Mouse (Mus musculus) forebrain, postnatal 0 days (tissue): ENCODE measurements around the gene Galntl5. TPM values are rescaled to one million over a fixed set of nuclear protein-coding genes. Genes with fewer than 3 reads are reported as not detected.
"Not testable (repeated sequence)": the region's sequence is repeated elsewhere in the genome, so short reads cannot be mapped to it uniquely, and the experiment has no call there.

Source experiments
- ATAC-seq: fragments of 200-750 bp; cut with Nextera tagmentation; 2 replicates; pipeline ENCODE4 v1.8.0; 2017; ENCODE audit warnings: mild to moderate bottlenecking, moderate library complexity
- DNase-seq: peaks from one replicate; pipeline ENCODE4 v3.0.0-alpha.2; 2015
- H3K27ac ChIP-seq: fragments of 300-500 bp; sonication (generic); 2 replicates; pipeline ENCODE4 v1.5.1; 2014; ENCODE audit warnings: low read depth, mild to moderate bottlenecking, antibody characterized with exemption, low read length, moderate library complexity, mixed read lengths
- H3K27me3 ChIP-seq: fragments of 300-500 bp; sonication (generic); 2 replicates; pipeline ENCODE4 v1.6.1; 2014; ENCODE audit warnings: mild to moderate bottlenecking, low read length, mixed read lengths; ENCODE audit not compliant: insufficient read depth
- H3K36me3 ChIP-seq: fragments of 300-500 bp; sonication (generic); 2 replicates; pipeline ENCODE4 v1.6.1; 2014; ENCODE audit warnings: mild to moderate bottlenecking, moderate library complexity; ENCODE audit not compliant: insufficient read depth
- H3K4me1 ChIP-seq: fragments of 300-500 bp; sonication (generic); 2 replicates; pipeline ENCODE4 v1.6.1; 2014; ENCODE audit warnings: antibody characterized with exemption; ENCODE audit not compliant: insufficient read depth
- H3K4me2 ChIP-seq: fragments of 300-500 bp; sonication (generic); 2 replicates; pipeline ENCODE4 v1.6.1; 2014; ENCODE audit warnings: low read depth, mild to moderate bottlenecking, moderate library complexity
- H3K4me3 ChIP-seq: fragments of 300-500 bp; sonication (generic); 2 replicates; pipeline ENCODE4 v1.5.1; 2014; ENCODE audit warnings: low read depth, low read length, mixed read lengths
- H3K9ac ChIP-seq: fragments of 300-500 bp; sonication (generic); 2 replicates; pipeline ENCODE4 v1.6.1; 2014; ENCODE audit warnings: mild to moderate bottlenecking
- H3K9me3 ChIP-seq: fragments of 300-500 bp; sonication (generic); 2 replicates; pipeline ENCODE4 v1.6.1; 2016; ENCODE audit warnings: low read length
- CTCF ChIP-seq: sonication (generic); IDR thresholded peaks from 2 replicates; pipeline ENCODE4 v1.5.1; 2016; ENCODE audit warnings: antibody characterized with exemption, control low read depth, low read depth
- WGBS: fragments of 180-500 bp; shearing (Covaris S2); extraction: QIAGEN DNeasy Blood & Tissue Kit; methylation state at CpG from one replicate; pipeline ENCODE4 v1.1.7; 2014; 5-methylcytosine and 5-hydroxymethylcytosine counted together
- polyA plus RNA-seq: library from polyadenylated mRNA; unstranded; fragments of >200 nt; fragmentation: Nextera tagmentation; extraction: Ambion mirVana; gene quantifications from 2 replicates; pipeline ENCODE4 v1.2.1, GENCODE M21; 2015
- total RNA-seq: library from RNA; depleted of rRNA; stranded (reverse); fragments of >200 nt; gene quantifications from 2 replicates; pipeline ENCODE4 v1.2.3, GENCODE M21; 2014

Galntl5 gene
- total and polyA plus RNA-seq, 2 experiments from 2014 or later = not detected

- no peaks in the 10 kb centered on the region for H3K4me1 ChIP-seq
- WGBS = 89% methylated on average over 4 of the region's 4 CpGs
- no peaks in the 10 kb centered on the region for H3K36me3 ChIP-seq
- no peak overlapping the region for H3K4me2 ChIP-seq
- H3K27me3 ChIP-seq = no peaks in the 10 kb centered on the region
- no peak for ATAC-seq
- TF ChIP-seq CTCF = no peak
- no peak overlapping the region for H3K27ac ChIP-seq
- no peak for DNase-seq
- no peak overlapping the region for H3K9ac ChIP-seq
- H3K4me3 ChIP-seq = no peak overlapping the region
- H3K9me3 ChIP-seq = no peaks in the 10 kb centered on the region
These were observed 14.6 kb upstream of the Galntl5 start for GRCm38 (mm10) chr5:25166665-25167064.

- 94% methylated on average over 5 of the region's 5 CpGs for WGBS
- not testable (repeated sequence) for H3K4me3 ChIP-seq, H3K4me2 ChIP-seq, H3K27ac ChIP-seq, H3K4me1 ChIP-seq, DNase-seq, H3K27me3 ChIP-seq, ATAC-seq, H3K9me3 ChIP-seq, H3K36me3 ChIP-seq, H3K9ac ChIP-seq
These were observed 3.3 kb upstream of the Galntl5 start for GRCm38 (mm10) chr5:25177937-25178336.

GRCm38 (mm10) chr5:25178543-25178942 is 2.7 kb upstream of the Galntl5 start:
- H3K4me1 ChIP-seq, H3K4me3 ChIP-seq, H3K9ac ChIP-seq, H3K9me3 ChIP-seq, ATAC-seq, H3K36me3 ChIP-seq, DNase-seq, H3K27me3 ChIP-seq, H3K27ac ChIP-seq, H3K4me2 ChIP-seq: not testable (repeated sequence)
- 89% methylated on average over 4 of the region's 4 CpGs for WGBS

- no peak overlapping the region for H3K4me2 ChIP-seq
- H3K27ac ChIP-seq = no peak overlapping the region
- H3K4me1 ChIP-seq = no peaks in the 10 kb centered on the region
- H3K36me3 ChIP-seq = no peaks in the 10 kb centered on the region
- H3K9ac ChIP-seq = no peak overlapping the region
- no peaks in the 10 kb centered on the region for H3K27me3 ChIP-seq
- 91% methylated on average over 4 of the region's 4 CpGs for WGBS
- no peaks in the 10 kb centered on the region for H3K9me3 ChIP-seq
- DNase-seq (no peak), ATAC-seq (no peak)
- 0 out of 2 replicates have a peak, but pooled peaks have one; percentile 6 for TF ChIP-seq CTCF
- H3K4me3 ChIP-seq = no peak overlapping the region
These were observed 2.0 kb upstream of the Galntl5 start for GRCm38 (mm10) chr5:25179284-25179683.

GRCm38 (mm10) chr5:25179936-25180488 is 1.2 kb upstream of the Galntl5 start:
- no peak for TF ChIP-seq CTCF
- DNase-seq (no peak), ATAC-seq (no peak)
- WGBS = 91% methylated on average over 3 of the region's 3 CpGs
- Histone ChIP-seq H3K27ac (no peak overlapping the region), H3K36me3 (no peaks in the 10 kb centered on the region), H3K27me3 (no peaks in the 10 kb centered on the region), H3K4me1 (no peaks in the 10 kb centered on the region), H3K4me2 (no peak overlapping the region), H3K4me3 (no peak overlapping the region), H3K9ac (no peak overlapping the region), H3K9me3 (no peaks in the 10 kb centered on the region)

GRCm38 (mm10) chr5:25183595-25183994 is 2.3 kb downstream of the Galntl5 start:
- no peaks in the 10 kb centered on the region for H3K27me3 ChIP-seq
- no peak overlapping the region for H3K4me3 ChIP-seq
- H3K9me3 ChIP-seq = no peaks in the 10 kb centered on the region
- H3K4me2 ChIP-seq = no peak overlapping the region
- H3K4me1 ChIP-seq = no peaks in the 10 kb centered on the region
- no peak overlapping the region for H3K27ac ChIP-seq
- TF ChIP-seq CTCF = no peak
- 77% methylated on average over 4 of the region's 4 CpGs for WGBS
- DNase-seq (no peak), ATAC-seq (no peak)
- H3K9ac ChIP-seq = no peak overlapping the region
- no peaks in the 10 kb centered on the region for H3K36me3 ChIP-seq

- Histone ChIP-seq H3K27ac (no peak overlapping the region), H3K4me3 (no peak overlapping the region), H3K36me3 (no peaks in the 10 kb centered on the region), H3K9me3 (no peaks in the 10 kb centered on the region), H3K9ac (no peak overlapping the region), H3K4me2 (no peak overlapping the region), H3K4me1 (no peaks in the 10 kb centered on the region), H3K27me3 (no peaks in the 10 kb centered on the region)
- TF ChIP-seq CTCF = no peak
- WGBS = 50% methylated on average over 2 of the region's 2 CpGs
- ATAC-seq (no peak), DNase-seq (no peak)
These were observed 3.3 kb downstream of the Galntl5 start for GRCm38 (mm10) chr5:25184594-25184993.

GRCm38 (mm10) chr5:25187727-25188126 is 6.5 kb downstream of the Galntl5 start:
- H3K4me1 ChIP-seq = no peaks in the 10 kb centered on the region
- H3K4me3 ChIP-seq = no peak overlapping the region
- H3K9me3 ChIP-seq = no peaks in the 10 kb centered on the region
- TF ChIP-seq CTCF = no peak
- ATAC-seq = no peak
- H3K27ac ChIP-seq = no peak overlapping the region
- no peaks in the 10 kb centered on the region for H3K36me3 ChIP-seq
- H3K4me2 ChIP-seq = no peak overlapping the region
- no peak for DNase-seq
- H3K9ac ChIP-seq = no peak overlapping the region
- H3K27me3 ChIP-seq = no peaks in the 10 kb centered on the region
